Mouse (Mus musculus) limb, embryonic 13.5 days (tissue): ENCODE data around the gene Gmds. TPM values are rescaled to one million over a fixed set of nuclear protein-coding genes. Genes with fewer than 3 reads are reported as not detected.

Experiments used
- ATAC-seq: fragments of 200-750 bp; cut with Nextera tagmentation; 2 replicates; pipeline ENCODE4 v1.8.0; 2017; ENCODE audit warnings: low read depth, moderate number of reproducible peaks, moderate TSS enrichment; ENCODE audit not compliant: low FRiP score
- H3K27ac ChIP-seq: fragments of 300-500 bp; sonication (generic); 2 replicates; pipeline ENCODE4 v1.5.1; 2015; ENCODE audit warnings: inconsistent platforms, mild to moderate bottlenecking, moderate library complexity
- H3K27me3 ChIP-seq: fragments of 300-500 bp; sonication (generic); 2 replicates; pipeline ENCODE4 v1.6.1; 2015; ENCODE audit warnings: mild to moderate bottlenecking, inconsistent platforms
- H3K36me3 ChIP-seq: fragments of 300-500 bp; sonication (generic); 2 replicates; pipeline ENCODE4 v1.6.1; 2015; ENCODE audit warnings: inconsistent platforms, mild to moderate bottlenecking, moderate library complexity
- H3K4me1 ChIP-seq: fragments of 300-500 bp; sonication (generic); 2 replicates; pipeline ENCODE4 v1.6.1; 2015; ENCODE audit warnings: inconsistent platforms
- H3K4me2 ChIP-seq: fragments of 300-500 bp; sonication (generic); replicated peaks from 2 replicates; pipeline ENCODE4 v1.6.1; 2015; ENCODE audit warnings: inconsistent platforms, mild to moderate bottlenecking, moderate library complexity
- H3K4me3 ChIP-seq: fragments of 300-500 bp; sonication (generic); 2 replicates; pipeline ENCODE4 v1.5.1; 2015; ENCODE audit warnings: moderate library complexity, mild to moderate bottlenecking, inconsistent platforms
- H3K9ac ChIP-seq: fragments of 300-500 bp; sonication (generic); 2 replicates; pipeline ENCODE4 v1.6.1; 2015; ENCODE audit warnings: mild to moderate bottlenecking, inconsistent platforms
- H3K9me3 ChIP-seq: fragments of 300-500 bp; sonication (generic); 2 replicates; pipeline ENCODE4 v1.6.1; 2016; ENCODE audit warnings: inconsistent platforms
- WGBS: fragments of 180-500 bp; shearing (Covaris S2); methylation state at CpG from one replicate; pipeline ENCODE4 v1.1.7; 2015; 5-methylcytosine and 5-hydroxymethylcytosine counted together
- polyA plus RNA-seq: library from polyadenylated mRNA; unstranded; fragments of >200 nt; fragmentation: Nextera tagmentation; extraction: Ambion mirVana; gene quantifications from 2 replicates; pipeline ENCODE4 v1.2.1, GENCODE M21; 2015

Gene Gmds
- polyA plus RNA-seq = 46.9 and 49.2 TPM in 2 replicates

GRCm38 (mm10) chr13:32338513-32339365 lies at the start of gene Gmds:
Gene Gmds (minus strand): TSS chr13:32338740.
- ATAC-seq = peak; percentile 98

GRCm38 (mm10) chr13:32385421-32386092 lies 47.0 kb upstream of the Gmds start:
- H3K4me2 ChIP-seq = peak overlapping the region; percentile 23; the same call in 1 of the 2 replicates
- H3K4me3 ChIP-seq = no peak overlapping the region
- no peaks in the 10 kb centered on the region for H3K9me3 ChIP-seq
- 31% methylated on average over 4 of the region's 4 CpGs for WGBS
- H3K27ac ChIP-seq = peak overlapping the region; percentile 58; the same call in 1 of the 2 replicates
- ATAC-seq = peak; percentile 44; the same call in 1 of the 2 replicates
- no peaks in the 10 kb centered on the region for H3K27me3 ChIP-seq
- H3K4me1 ChIP-seq = peaks cover 11% of the 10 kb centered on the region
- no peaks in the 10 kb centered on the region for H3K36me3 ChIP-seq
- H3K9ac ChIP-seq = no peak overlapping the region

More at GRCm38 (mm10) chr13:32338513-32339365, at the start of gene Gmds:
- no peaks in the 10 kb centered on the region for H3K27me3 ChIP-seq
- H3K36me3 ChIP-seq = peaks cover 4% of the 10 kb centered on the region
- H3K9me3 ChIP-seq = peaks cover 4% of the 10 kb centered on the region; the same call in 1 of the 2 replicates
- peak within 1 kb of the TSS; percentile 23 for H3K27ac ChIP-seq
- 3% methylated on average over 37 of the region's 55 CpGs for WGBS
- peaks cover 21% of the 10 kb centered on the region for H3K4me1 ChIP-seq
- peak within 1 kb of the TSS; percentile 87 for H3K4me2 ChIP-seq
- peak within 1 kb of the TSS; percentile 67 for H3K4me3 ChIP-seq
- peak within 1 kb of the TSS; percentile 81 for H3K9ac ChIP-seq

- H3K27me3 ChIP-seq = no peaks in the 10 kb centered on the region
- 69% methylated on average over 6 of the region's 6 CpGs for WGBS
- no peaks in the 10 kb centered on the region for H3K36me3 ChIP-seq
- H3K9me3 ChIP-seq = no peaks in the 10 kb centered on the region
- H3K27ac ChIP-seq = no peak overlapping the region
- ATAC-seq = no peak
- peaks cover 11% of the 10 kb centered on the region for H3K4me1 ChIP-seq
- no peak overlapping the region for H3K4me2 ChIP-seq
- H3K9ac ChIP-seq = no peak overlapping the region
- no peak overlapping the region for H3K4me3 ChIP-seq
Observed at GRCm38 (mm10) chr13:32382227-32383010, 43.9 kb upstream of the Gmds start.

DNA sequence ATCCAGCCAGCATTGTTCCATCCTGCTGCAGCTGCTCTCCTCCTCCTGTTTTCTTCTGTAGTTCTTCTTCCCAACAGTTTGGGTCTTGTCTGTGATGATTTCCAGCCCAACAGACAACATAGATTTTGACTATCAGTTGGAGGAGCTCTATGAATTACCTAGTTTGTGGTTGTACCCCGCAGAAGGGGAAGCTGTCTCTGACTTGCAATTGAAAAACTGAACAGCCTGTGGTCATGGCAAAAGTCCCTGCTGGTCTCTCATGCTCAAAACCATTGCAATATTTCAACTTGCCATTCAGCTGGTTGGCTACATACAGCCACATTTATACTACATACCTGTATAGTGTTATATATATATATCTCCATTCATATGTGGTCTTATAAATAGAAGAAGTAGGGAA lies 40.1 kb upstream of the Gmds start:
- Histone ChIP-seq H3K4me2 (no peak overlapping the region), H3K9ac (no peak overlapping the region), H3K9me3 (peaks cover 9% of the 10 kb centered on the region; the same call in 1 of the 2 replicates), H3K4me3 (no peak overlapping the region), H3K27me3 (no peaks in the 10 kb centered on the region), H3K36me3 (no peaks in the 10 kb centered on the region), H3K27ac (no peak overlapping the region), H3K4me1 (no peaks in the 10 kb centered on the region)
- WGBS = 89% methylated on average over 1 of the region's 1 CpGs
- ATAC-seq = no peak

- Histone ChIP-seq H3K27me3 (no peaks in the 10 kb centered on the region), H3K4me3 (no peak overlapping the region), H3K4me1 (no peaks in the 10 kb centered on the region), H3K9ac (no peak overlapping the region), H3K4me2 (no peak overlapping the region), H3K9me3 (peaks cover 9% of the 10 kb centered on the region; the same call in 1 of the 2 replicates), H3K36me3 (no peaks in the 10 kb centered on the region), H3K27ac (no peak overlapping the region)
- WGBS = 65% methylated on average over 2 of the region's 2 CpGs
- no peak for ATAC-seq
Observed at GRCm38 (mm10) chr13:32372531-32372883, 34.0 kb upstream of the Gmds start.

DNA sequence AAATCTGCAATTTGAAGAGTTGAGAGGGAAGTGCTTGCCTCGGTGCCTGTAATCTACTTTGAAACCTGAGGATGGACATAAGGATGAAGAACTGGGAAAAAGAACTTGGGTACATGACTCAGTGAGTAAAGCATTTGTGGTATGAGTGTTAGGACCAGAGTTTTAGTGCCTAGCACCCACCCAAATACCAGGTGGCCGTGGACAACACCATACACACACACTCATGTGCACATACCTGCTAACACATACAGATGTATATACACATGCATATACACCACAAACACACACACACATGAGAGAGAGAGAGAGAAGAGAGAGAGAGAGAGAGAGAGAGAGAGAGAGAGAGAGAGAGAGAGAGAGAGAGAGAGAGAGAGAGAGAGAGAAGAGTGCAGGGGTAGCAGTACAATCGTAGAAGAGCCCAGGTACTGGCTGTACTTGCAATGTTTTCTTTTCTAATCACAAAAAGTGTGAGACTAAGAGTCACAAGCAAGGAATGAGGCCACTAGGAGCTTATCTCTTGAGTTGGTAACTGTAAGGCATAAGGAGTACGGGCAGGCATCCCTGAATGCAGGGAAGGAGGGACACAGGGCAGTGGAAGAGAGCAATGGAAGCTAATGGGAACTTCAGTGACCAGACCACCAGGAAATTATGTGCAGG lies 33.5 kb upstream of the Gmds start:
- Histone ChIP-seq H3K36me3 (no peaks in the 10 kb centered on the region), H3K9ac (no peak overlapping the region), H3K4me1 (no peaks in the 10 kb centered on the region), H3K4me2 (no peak overlapping the region), H3K27ac (no peak overlapping the region), H3K4me3 (no peak overlapping the region), H3K9me3 (peaks cover 9% of the 10 kb centered on the region; the same call in 1 of the 2 replicates), H3K27me3 (no peaks in the 10 kb centered on the region)
- 79% methylated on average over 4 of the region's 4 CpGs for WGBS
- ATAC-seq = no peak

DNA sequence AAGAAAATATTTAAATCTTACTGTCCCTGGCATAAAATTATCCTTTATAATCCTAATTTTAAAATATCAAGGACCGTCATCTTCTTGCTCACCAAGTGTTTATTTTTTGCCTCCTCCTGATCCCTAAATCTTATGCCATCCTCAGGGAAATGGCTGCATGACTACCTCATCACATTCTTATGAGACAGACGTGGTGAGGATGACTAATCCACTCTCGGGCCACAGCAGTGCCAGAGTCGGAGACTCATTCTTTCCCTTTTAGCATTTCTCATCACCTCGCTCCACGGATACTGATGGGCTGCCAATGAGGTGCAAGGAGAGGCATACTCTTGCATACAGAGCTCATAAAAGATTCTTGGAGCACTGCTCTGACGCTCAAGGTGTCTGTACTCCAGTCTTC lies 32.2 kb upstream of the Gmds start:
- Histone ChIP-seq H3K27ac (no peak overlapping the region), H3K4me3 (no peak overlapping the region), H3K4me2 (no peak overlapping the region), H3K36me3 (no peaks in the 10 kb centered on the region), H3K27me3 (no peaks in the 10 kb centered on the region), H3K4me1 (no peaks in the 10 kb centered on the region), H3K9me3 (peaks cover 2% of the 10 kb centered on the region; the same call in 1 of the 2 replicates), H3K9ac (no peak overlapping the region)
- no peak for ATAC-seq
- WGBS = 76% methylated on average over 7 of the region's 7 CpGs

DNA sequence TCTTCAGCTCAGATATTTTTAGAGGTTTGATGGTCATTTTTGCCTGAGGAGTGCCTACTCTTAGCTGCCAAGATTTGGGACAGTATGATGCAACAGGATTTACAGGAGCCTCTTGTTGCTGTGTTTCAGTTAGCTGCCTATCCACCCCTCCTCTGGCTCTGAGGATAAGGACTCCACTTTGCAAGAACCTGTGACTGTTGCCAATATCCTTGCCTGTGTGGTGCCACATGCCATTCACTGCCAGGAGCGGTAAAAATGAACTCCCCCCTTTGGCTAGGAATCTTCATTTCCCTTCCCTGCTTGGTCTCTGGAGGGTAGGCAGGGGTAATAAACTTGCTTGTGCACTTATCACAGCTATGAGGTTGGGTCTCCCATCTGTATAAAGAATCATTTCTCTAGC lies 31.6 kb upstream of the Gmds start:
- ATAC-seq = no peak
- Histone ChIP-seq H3K36me3 (no peaks in the 10 kb centered on the region), H3K4me2 (no peak overlapping the region), H3K9ac (no peak overlapping the region), H3K4me3 (no peak overlapping the region), H3K27ac (no peak overlapping the region), H3K27me3 (no peaks in the 10 kb centered on the region), H3K9me3 (no peaks in the 10 kb centered on the region), H3K4me1 (no peaks in the 10 kb centered on the region)
- WGBS = 55% methylated on average over 1 of the region's 1 CpGs

DNA sequence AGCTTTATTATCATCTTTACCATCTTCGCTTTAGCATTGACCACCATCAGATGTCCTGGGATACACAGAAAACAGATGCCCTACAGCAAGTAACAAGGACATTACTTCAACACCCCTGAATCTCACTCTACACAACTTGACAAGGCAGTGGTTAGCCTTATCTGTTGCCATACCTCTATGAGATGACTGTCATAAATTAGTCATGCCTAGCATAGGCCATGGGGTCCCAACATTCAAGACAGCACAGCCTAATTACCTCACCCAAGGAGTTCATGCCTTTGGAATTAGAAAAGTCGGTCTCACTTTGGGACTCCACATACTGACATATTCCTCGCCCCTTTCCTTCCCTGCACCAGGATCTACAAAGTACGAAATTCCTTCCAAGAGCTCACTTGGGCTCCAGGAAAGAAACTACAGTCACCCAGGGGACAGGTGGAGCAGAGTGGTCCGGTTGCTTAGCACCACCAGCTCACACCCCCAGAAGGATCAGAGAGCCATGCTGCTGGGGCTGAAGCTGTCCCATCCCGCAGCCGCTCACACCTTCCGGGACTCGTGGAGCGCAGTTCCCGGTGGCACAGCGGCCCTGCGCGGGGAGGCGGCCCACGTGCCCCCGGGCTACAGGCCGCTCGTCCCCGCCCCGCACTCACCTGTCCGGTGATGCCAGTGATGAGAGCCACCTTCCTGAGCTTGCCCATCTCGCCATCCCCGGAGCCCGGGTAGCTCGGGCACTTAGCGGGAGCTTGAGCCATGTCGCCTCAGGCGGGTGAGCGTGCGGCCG lies 616 bp downstream of the Gmds start:
- Histone ChIP-seq H3K4me3 (peak overlapping the region; percentile 67), H3K4me1 (peaks cover 21% of the 10 kb centered on the region), H3K9ac (peak overlapping the region; percentile 81), H3K9me3 (no peaks in the 10 kb centered on the region), H3K27ac (peak overlapping the region; percentile 8; the same call in 1 of the 2 replicates), H3K4me2 (peak overlapping the region; percentile 87), H3K36me3 (no peaks in the 10 kb centered on the region), H3K27me3 (no peaks in the 10 kb centered on the region)
- peak; percentile 70 for ATAC-seq
- 4% methylated on average over 32 of the region's 32 CpGs for WGBS

DNA sequence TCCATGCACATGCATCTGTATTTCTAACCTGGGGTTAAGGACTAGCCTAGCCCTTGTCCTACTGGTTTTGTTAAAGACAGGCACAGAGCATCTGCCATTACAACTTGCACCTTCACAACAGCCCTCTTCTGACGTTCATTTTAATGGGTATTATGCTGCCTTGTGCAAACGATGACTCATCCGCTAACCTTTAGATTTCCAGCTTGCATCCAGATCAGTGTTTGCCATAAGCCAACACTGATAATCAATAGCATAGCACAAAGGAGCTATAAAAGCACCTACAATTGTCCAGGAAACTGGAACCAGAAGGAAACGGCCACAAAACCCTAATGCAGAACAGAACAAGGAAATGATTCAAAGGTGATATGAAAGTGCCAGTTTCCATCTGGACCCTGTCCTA lies 20.2 kb downstream of the Gmds start:
- Histone ChIP-seq H3K4me1 (peaks cover 11% of the 10 kb centered on the region), H3K4me3 (no peak overlapping the region), H3K4me2 (no peak overlapping the region), H3K9me3 (no peaks in the 10 kb centered on the region), H3K36me3 (no peaks in the 10 kb centered on the region), H3K9ac (no peak overlapping the region), H3K27me3 (0 out of 2 replicates have a peak, but pooled peaks cover 5% of the 10 kb centered on the region), H3K27ac (no peak overlapping the region)
- no peak for ATAC-seq
- whole genome bisulfite sequencing = 27% methylated on average over 4 of the region's 4 CpGs

GRCm38 (mm10) chr13:32317354-32317753 lies 21.2 kb downstream of the Gmds start:
- Histone ChIP-seq H3K36me3 (no peaks in the 10 kb centered on the region), H3K27ac (no peak overlapping the region), H3K9me3 (no peaks in the 10 kb centered on the region), H3K4me3 (no peak overlapping the region), H3K4me2 (no peak overlapping the region), H3K4me1 (peaks cover 11% of the 10 kb centered on the region), H3K27me3 (0 out of 2 replicates have a peak, but pooled peaks cover 5% of the 10 kb centered on the region), H3K9ac (no peak overlapping the region)
- WGBS = 88% methylated on average over 3 of the region's 3 CpGs
- no peak for ATAC-seq
